Mouse (Mus musculus): ENCODE measurements around the gene Ppme1.

Gene Ppme1

GRCm38 (mm10) chr7:100325482-100325881 lies 46.6 kb downstream of the Ppme1 start:
- DNase-seq (ENCODE audit: low spot score), result no peak

- no peak for DNase-seq (ENCODE audit: low spot score)
Observed at GRCm38 (mm10) chr7:100323721-100324120, 48.4 kb downstream of the Ppme1 start.

GRCm38 (mm10) chr7:100317534-100317933 lies 54.6 kb downstream of the Ppme1 start:
- DNase-seq (ENCODE audit: low spot score), result no peak

- no peak for DNase-seq (ENCODE audit: low spot score)
Observed at GRCm38 (mm10) chr7:100316924-100317323, 55.2 kb downstream of the Ppme1 start.

- DNase-seq (ENCODE audit: low spot score), result no peak
Observed at GRCm38 (mm10) chr7:100312716-100313115, 59.4 kb downstream of the Ppme1 start.

- DNase-seq (ENCODE audit: low spot score), result no peak
Observed at GRCm38 (mm10) chr7:100310290-100310689, 61.8 kb downstream of the Ppme1 start.

GRCm38 (mm10) chr7:100309679-100310078 lies 62.4 kb downstream of the Ppme1 start:
- no peak for DNase-seq (ENCODE audit: low spot score)

GRCm38 (mm10) chr7:100309216-100309615 lies 62.9 kb downstream of the Ppme1 start:
- no peak for DNase-seq (ENCODE audit: low spot score)

- DNase-seq (ENCODE audit: low spot score), result peak; percentile 40
Observed at GRCm38 (mm10) chr7:100307872-100308653, 64.0 kb downstream of the Ppme1 start.

- no peak for DNase-seq (ENCODE audit: low spot score)
Observed at GRCm38 (mm10) chr7:100305894-100306293, 66.2 kb downstream of the Ppme1 start.

GRCm38 (mm10) chr7:100302316-100302715 lies 69.8 kb downstream of the Ppme1 start:
- DNase-seq (ENCODE audit: low spot score), result peak; percentile 49

GRCm38 (mm10) chr7:100301390-100301789 lies 70.7 kb downstream of the Ppme1 start:
- DNase-seq (ENCODE audit: low spot score), result no peak

- DNase-seq (ENCODE audit: low spot score), result no peak
Observed at GRCm38 (mm10) chr7:100298861-100299510, 73.1 kb downstream of the Ppme1 start.

GRCm38 (mm10) chr7:100296699-100297098 lies 75.4 kb downstream of the Ppme1 start:
- no peak for DNase-seq (ENCODE audit: low spot score)

GRCm38 (mm10) chr7:100295745-100296144 lies 76.4 kb downstream of the Ppme1 start:
- no peak for DNase-seq (ENCODE audit: low spot score)

- no peak for DNase-seq (ENCODE audit: low spot score)
Observed at GRCm38 (mm10) chr7:100293546-100293945, 78.6 kb downstream of the Ppme1 start.

- DNase-seq (ENCODE audit: low spot score), result no peak
Observed at GRCm38 (mm10) chr7:100288622-100289021, 83.5 kb downstream of the Ppme1 start.

GRCm38 (mm10) chr7:100287748-100288578 lies 84.1 kb downstream of the Ppme1 start:
- DNase-seq (ENCODE audit: low spot score), result no peak

- DNase-seq (ENCODE audit: low spot score), result no peak
Observed at GRCm38 (mm10) chr7:100285383-100285782, 86.7 kb downstream of the Ppme1 start, which contains the start of gene P4ha3. Gene P4ha3 (plus strand): TSS chr7:100285520.

- no peak for DNase-seq (ENCODE audit: low spot score)
Observed at GRCm38 (mm10) chr7:100283298-100283697, 88.8 kb downstream of the Ppme1 start.

GRCm38 (mm10) chr7:100281596-100281995 lies 90.5 kb downstream of the Ppme1 start:
- DNase-seq (ENCODE audit: low spot score), result no peak

GRCm38 (mm10) chr7:100279803-100280202 lies 92.3 kb downstream of the Ppme1 start:
- no peak for DNase-seq (ENCODE audit: low spot score)

All from left cerebral cortex, adult 11 months (tissue).